Mouse (Mus musculus) cerebellum, adult 2 months (tissue): ENCODE measurements at regions not wholly inside any gene's neighbourhood (a gene's known extent, or its start where the extent isn't known, plus 50 kb on each side); places are given as distances from the start of the nearest gene placed in this dataset.

ENCODE experiments used
- CTCF ChIP-seq: fragments of 200-500 bp; IDR thresholded peaks from 2 replicates; pipeline ENCODE4 v1.5.1; 2011; ENCODE audit warnings: low read depth, mild to moderate bottlenecking, control low read depth, low read length, moderate library complexity, borderline replicate concordance; ENCODE audit not compliant: insufficient read depth
- POLR2A ChIP-seq: fragments of 200-500 bp; IDR thresholded peaks from 2 replicates; pipeline ENCODE4 v1.6.1; 2011; ENCODE audit warnings: low read length, control low read depth, borderline replicate concordance; ENCODE audit not compliant: insufficient read depth

GRCm38 (mm10) chr6:143499259-143500043 lies 332.4 kb downstream of the Etnk1 start:
- TF ChIP-seq CTCF (no peak), POLR2A (no peak)
